Comparison of ENCODE assay signal across 10 mouse cellular contexts in the genomic region with DNA sequence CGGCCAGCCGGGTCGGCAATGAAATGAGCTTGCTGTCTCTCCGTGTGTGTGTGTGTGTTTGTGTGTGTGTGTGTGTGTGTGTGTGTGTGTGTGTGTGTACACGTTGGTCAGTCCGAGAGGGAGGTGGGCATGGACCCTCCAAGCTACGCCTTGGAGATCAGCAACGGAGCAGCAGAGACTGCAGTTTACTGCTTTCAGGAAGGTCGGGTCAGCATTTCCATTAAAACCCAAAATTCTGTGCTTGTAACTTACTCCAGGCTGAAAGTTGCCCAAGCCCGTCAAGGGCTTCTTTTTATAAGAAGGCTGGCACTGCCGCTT.
A peak's percentile ranks its signal among the peaks of the same experiment; 100 is the strongest.
DNase-seq lines count a peak whose midpoint lies in the region; ATAC-seq lines count a peak whose summit lies in the region.
"Had no signal": no experiment of that assay in that cellular context is flagged by ENCODE, and none has a peak within 500 bp of the region (broad histone marks: within the 10 kb centered on the region; RNA-seq: fewer than 3 reads in every experiment).

No protein-coding gene starts in this region.

- H3K27me3 ChIP-seq in hindbrain, embryonic 16.5 days (replicated peaks; ENCODE audit: control insufficient read depth, insufficient read depth, low read length) = no peaks in the 10 kb centered on the region
- H3K27me3 ChIP-seq in neural tube, embryonic 13.5 days = peaks cover 53% of the 10 kb centered on the region
- H3K27me3 ChIP-seq in liver, embryonic 11.5 days (replicated peaks; ENCODE audit: control insufficient read depth, insufficient read depth, low read length) = peaks cover 62% of the 10 kb centered on the region

- H3K27ac ChIP-seq in hindbrain, embryonic 16.5 days (ENCODE audit: low read depth, low read length) = peak overlapping the region; percentile 52
- peak overlapping the region; percentile 67 for H3K27ac ChIP-seq in neural tube, embryonic 13.5 days (replicated peaks)
- H3K27ac ChIP-seq in liver, embryonic 11.5 days (ENCODE audit: low read depth, low read length) = no peak overlapping the region
- H3K27ac ChIP-seq: liver, embryonic 15.5 days had no signal

- DNase-seq in cerebellum, postnatal 10 days = peak; percentile 60 to 70
- no peak for DNase-seq in cerebellum, adult 8-10 months
- DNase-seq in left cerebral cortex, postnatal 4 days = peak; percentile 12
- no peak for DNase-seq in left cerebral cortex, postnatal 36 days (ENCODE audit: low spot score in 2 of 2)
- no peak for DNase-seq in liver, embryonic 11.5 days (ENCODE audit: low spot score)
- DNase-seq in lung, postnatal 10 days = no peak
- DNase-seq: kidney, postnatal 36 days had no signal

- ATAC-seq in hindbrain, embryonic 16.5 days = no peak
- no peak for ATAC-seq in neural tube, embryonic 13.5 days (ENCODE audit: low read depth)
- no peak for ATAC-seq in liver, embryonic 11.5 days (replicated peaks; ENCODE audit: low FRiP score)

- intact Hi-C loops in left cerebral cortex, postnatal 4 days (cut with DNase I) = loop anchor here (10.0 kb wide), 1 partner anchor 205 kb away; no protein-coding TSS in a partner anchor
- intact Hi-C loops in left cerebral cortex, postnatal 36 days (cut with DNase I) = loop anchor here (5.0 kb wide), 3 partner anchors 37 to 202 kb away; no protein-coding TSS in a partner anchor

- peak overlapping the region; percentile 85 for H3K9ac ChIP-seq in hindbrain, embryonic 16.5 days (ENCODE audit: low read depth, low read length)
- H3K9ac ChIP-seq in neural tube, embryonic 13.5 days = peak overlapping the region; percentile 83
- no peak overlapping the region for H3K9ac ChIP-seq in liver, embryonic 11.5 days (ENCODE audit: low read depth, low read length)
- H3K9ac ChIP-seq: liver, embryonic 15.5 days had no signal

- no peaks in the 10 kb centered on the region for H3K36me3 ChIP-seq in hindbrain, embryonic 16.5 days (ENCODE audit: control insufficient read depth, insufficient read depth, low read length)
- no peaks in the 10 kb centered on the region for H3K36me3 ChIP-seq in neural tube, embryonic 13.5 days
- H3K36me3 ChIP-seq in liver, embryonic 11.5 days (ENCODE audit: control insufficient read depth, insufficient read depth, low read length) = no peaks in the 10 kb centered on the region
- H3K36me3 ChIP-seq: liver, embryonic 15.5 days had no signal

- peak overlapping the region; percentile 70 for H3K4me3 ChIP-seq in hindbrain, embryonic 16.5 days (ENCODE audit: low read length)
- H3K4me3 ChIP-seq in neural tube, embryonic 13.5 days = peak overlapping the region; percentile 66
- H3K4me3 ChIP-seq in liver, embryonic 11.5 days (ENCODE audit: low read depth, low read length) = no peak overlapping the region

- peak overlapping the region; percentile 66 for H3K4me2 ChIP-seq in hindbrain, embryonic 16.5 days (ENCODE audit: low read length)
- H3K4me2 ChIP-seq in neural tube, embryonic 13.5 days = peak overlapping the region; percentile 71
- H3K4me2 ChIP-seq in liver, embryonic 11.5 days = no peak overlapping the region

- no peaks in the 10 kb centered on the region for H3K9me3 ChIP-seq in hindbrain, embryonic 16.5 days (ENCODE audit: control insufficient read depth, low read length)
- H3K9me3 ChIP-seq in neural tube, embryonic 13.5 days = no peaks in the 10 kb centered on the region
- H3K9me3 ChIP-seq in liver, embryonic 11.5 days (ENCODE audit: control insufficient read depth, low read length) = no peaks in the 10 kb centered on the region
- H3K9me3 ChIP-seq: liver, embryonic 15.5 days had no signal

- H3K4me1 ChIP-seq in hindbrain, embryonic 16.5 days (ENCODE audit: control insufficient read depth, insufficient read depth, low read depth, low read length) = peaks cover 3% of the 10 kb centered on the region; the same call in 1 of the 2 replicates
- H3K4me1 ChIP-seq in neural tube, embryonic 13.5 days (replicated peaks) = peaks cover 40% of the 10 kb centered on the region
- no peaks in the 10 kb centered on the region for H3K4me1 ChIP-seq in liver, embryonic 11.5 days (replicated peaks; ENCODE audit: control insufficient read depth, insufficient read depth, low read length)
- H3K4me1 ChIP-seq: liver, embryonic 15.5 days had no signal

- under 1% methylated on average over 11 of the region's 11 CpGs for WGBS in hindbrain, embryonic 16.5 days
- WGBS in neural tube, embryonic 13.5 days = under 1% methylated on average over 11 of the region's 11 CpGs
- 7% methylated on average over 11 of the region's 11 CpGs for WGBS in liver, embryonic 11.5 days

Comparison
In these comparisons a context has a peak if more than half of its experiments do, and no peak if none do; other contexts are left out.
1. DNase-seq: peak in cerebellum, postnatal 10 days (2 of 2) and left cerebral cortex, postnatal 4 days (single experiment); none in cerebellum, adult 8-10 months (single experiment), left cerebral cortex, postnatal 36 days (0 of 2), liver, embryonic 11.5 days (single experiment) and lung, postnatal 10 days (single experiment).